Mouse (Mus musculus) right cerebral cortex, adult 18-20 months (tissue): Measurements from ENCODE around the gene BC049715.
"Not testable (repeated sequence)": the region's sequence is repeated elsewhere in the genome, so short reads cannot be mapped to it uniquely, and the experiment has no call there.

Source experiments
- DNase-seq: peaks from one replicate; pipeline ENCODE4 v3.0.0; 2022; ENCODE audit warnings: mixed read lengths

Gene BC049715

GRCm38 (mm10) chr6:136827516-136827880 lies at the start of gene BC049715:
Gene BC049715 (plus strand): TSS chr6:136827626.
- no peak for DNase-seq

- DNase-seq: no peak
Observed at GRCm38 (mm10) chr6:136781377-136781986, 45.9 kb upstream of the BC049715 start, which contains the start of gene Gucy2c. Gene Gucy2c (minus strand): TSS chr6:136781765.

GRCm38 (mm10) chr6:136782146-136782545 lies 45.3 kb upstream of the BC049715 start:
- DNase-seq: no peak

GRCm38 (mm10) chr6:136782761-136783160 lies 44.7 kb upstream of the BC049715 start:
- DNase-seq: peak; percentile 42

GRCm38 (mm10) chr6:136789391-136789971 lies 37.9 kb upstream of the BC049715 start:
- no peak for DNase-seq

GRCm38 (mm10) chr6:136792884-136793758 lies 34.3 kb upstream of the BC049715 start:
- DNase-seq: no peak

GRCm38 (mm10) chr6:136793831-136794525 lies 33.4 kb upstream of the BC049715 start:
- no peak for DNase-seq

GRCm38 (mm10) chr6:136795110-136795509 lies 32.3 kb upstream of the BC049715 start:
- no peak for DNase-seq

GRCm38 (mm10) chr6:136795850-136796249 lies 31.6 kb upstream of the BC049715 start:
- no peak for DNase-seq

GRCm38 (mm10) chr6:136797874-136798693 lies 29.3 kb upstream of the BC049715 start:
- not testable (repeated sequence) for DNase-seq

GRCm38 (mm10) chr6:136800710-136801109 lies 26.7 kb upstream of the BC049715 start:
- no peak for DNase-seq

GRCm38 (mm10) chr6:136801274-136801673 lies 26.2 kb upstream of the BC049715 start:
- no peak for DNase-seq

- no peak for DNase-seq
Observed at GRCm38 (mm10) chr6:136803093-136803738, 24.2 kb upstream of the BC049715 start.

- DNase-seq: peak; percentile 94
Observed at GRCm38 (mm10) chr6:136803739-136804633, 23.4 kb upstream of the BC049715 start, which contains the start of gene Hist4h4. Gene Hist4h4 (minus strand): TSS chr6:136804415.

- DNase-seq: no peak
Observed at GRCm38 (mm10) chr6:136804705-136805408, 22.6 kb upstream of the BC049715 start.

GRCm38 (mm10) chr6:136805409-136805775 lies 22.0 kb upstream of the BC049715 start:
- DNase-seq: no peak

GRCm38 (mm10) chr6:136806819-136807218 lies 20.6 kb upstream of the BC049715 start:
- DNase-seq: no peak

- no peak for DNase-seq
Observed at GRCm38 (mm10) chr6:136807395-136808013, 19.9 kb upstream of the BC049715 start.

- DNase-seq: peak; percentile 97
Observed at GRCm38 (mm10) chr6:136808014-136808417, 19.4 kb upstream of the BC049715 start, which contains the start of gene H2afj. Gene H2afj (plus strand): TSS chr6:136808244.
